24 mouse cellular contexts compared by ENCODE assay signal in genomic region chr13:24545677-24546076, GRCm38 (mm10).
"Had no signal": no experiment of that assay in that cellular context is flagged by ENCODE, and none has a peak within 500 bp of the region (broad histone marks: within the 10 kb centered on the region; RNA-seq: fewer than 3 reads in every experiment).

No protein-coding gene starts in this region.

- H3K27me3 ChIP-seq: heart, embryonic 12.5 days; hindbrain, embryonic 13.5 days; hindbrain, embryonic 15.5 days; kidney, embryonic 15.5 days; limb, embryonic 13.5 days; limb, embryonic 15.5 days had no signal

- H3K4me2 ChIP-seq: heart, embryonic 12.5 days; hindbrain, embryonic 13.5 days; hindbrain, embryonic 15.5 days; kidney, embryonic 15.5 days; limb, embryonic 13.5 days; limb, embryonic 15.5 days had no signal

- H3K9me3 ChIP-seq: heart, embryonic 10.5 days; heart, embryonic 12.5 days; hindbrain, embryonic 13.5 days; hindbrain, embryonic 15.5 days; kidney, embryonic 15.5 days; limb, embryonic 13.5 days; limb, embryonic 15.5 days had no signal

- ATAC-seq: forebrain, postnatal 0 days; hindbrain, postnatal 0 days; intestine, embryonic 16.5 days had no signal

- H3K9ac ChIP-seq: forebrain, postnatal 0 days; heart, embryonic 12.5 days; hindbrain, embryonic 13.5 days; hindbrain, embryonic 15.5 days; kidney, embryonic 15.5 days; limb, embryonic 13.5 days; limb, embryonic 15.5 days had no signal

- H3K36me3 ChIP-seq: heart, embryonic 10.5 days; heart, embryonic 12.5 days; hindbrain, embryonic 13.5 days; hindbrain, embryonic 15.5 days; kidney, embryonic 15.5 days; limb, embryonic 13.5 days; limb, embryonic 15.5 days had no signal

- H3K4me1 ChIP-seq: hindbrain, embryonic 15.5 days; kidney, embryonic 15.5 days; limb, embryonic 15.5 days had no signal

- H3K4me3 ChIP-seq: heart, embryonic 10.5 days; heart, embryonic 12.5 days; hindbrain, embryonic 13.5 days; hindbrain, embryonic 15.5 days; kidney, embryonic 15.5 days; limb, embryonic 13.5 days; limb, embryonic 15.5 days had no signal

- H3K27ac ChIP-seq: heart, embryonic 10.5 days; hindbrain, embryonic 13.5 days; hindbrain, embryonic 15.5 days; hindbrain, postnatal 0 days; kidney, embryonic 15.5 days; kidney, postnatal 0 days; limb, embryonic 13.5 days; limb, embryonic 15.5 days had no signal

- DNase-seq: forebrain, postnatal 0 days; gastrocnemius, postnatal 14 days; gastrocnemius, postnatal 36 days; heart, adult 18-20 months; heart, postnatal 14 days; heart, postnatal 36 days; kidney, adult 11 months; kidney, adult 2 months; kidney, adult 9 months; kidney, postnatal 14 days; kidney, postnatal 36 days; layer of hippocampus, adult 9-11 months; layer of hippocampus, postnatal 36 days; left cerebral cortex, postnatal 4 days had no signal
